Mouse (Mus musculus) granulocyte monocyte progenitor cell, adult 5-6 weeks (primary cell): Measurements from ENCODE around the gene Scp2d1. TPM values are rescaled to one million over a fixed set of nuclear protein-coding genes. Genes with fewer than 3 reads are reported as not detected.

Experiments used
- total RNA-seq, 2 experiments: library from RNA; stranded (forward) in 1 of 2; stranded (reverse) in 1 of 2; fragments of 200-712, 200-1000 nt in 1 of 2; fragments of >200 nt in 1 of 2; fragmentation: Nextera tagmentation in 1 of 2; gene quantifications; 2 replicates each; pipeline ENCODE4 v1.2.3; 2014 to 2017

Gene Scp2d1
- total RNA-seq, 2 experiments from 2014 or later, result not detected

Other genes with a start within 250 kb of the Scp2d1 start
- 32.6 and 47.7 TPM in 2 replicates for gene Smim26, start 229.6 kb upstream of the Scp2d1 start, total RNA-seq (2014; fragmentation: Nextera tagmentation)
- 15.6 and 30.0 TPM in 2 replicates for gene Smim26, start 229.6 kb upstream of the Scp2d1 start, total RNA-seq (2017)
- gene Dtd1, start 223.8 kb upstream of the Scp2d1 start, total RNA-seq (2014; fragmentation: Nextera tagmentation), result 31.2 and 39.9 TPM in 2 replicates
- gene Dtd1, start 223.8 kb upstream of the Scp2d1 start, total RNA-seq (2017), result 43.9 and 75.9 TPM in 2 replicates